Mouse (Mus musculus): ENCODE results near the gene Acd. TPM values are rescaled to one million over a fixed set of nuclear protein-coding genes. Genes with fewer than 3 reads are reported as not detected.

Acd gene
- total and polyA plus RNA-seq, 2 experiments from 2014 or later: 35.0 to 95.7 TPM

DNA sequence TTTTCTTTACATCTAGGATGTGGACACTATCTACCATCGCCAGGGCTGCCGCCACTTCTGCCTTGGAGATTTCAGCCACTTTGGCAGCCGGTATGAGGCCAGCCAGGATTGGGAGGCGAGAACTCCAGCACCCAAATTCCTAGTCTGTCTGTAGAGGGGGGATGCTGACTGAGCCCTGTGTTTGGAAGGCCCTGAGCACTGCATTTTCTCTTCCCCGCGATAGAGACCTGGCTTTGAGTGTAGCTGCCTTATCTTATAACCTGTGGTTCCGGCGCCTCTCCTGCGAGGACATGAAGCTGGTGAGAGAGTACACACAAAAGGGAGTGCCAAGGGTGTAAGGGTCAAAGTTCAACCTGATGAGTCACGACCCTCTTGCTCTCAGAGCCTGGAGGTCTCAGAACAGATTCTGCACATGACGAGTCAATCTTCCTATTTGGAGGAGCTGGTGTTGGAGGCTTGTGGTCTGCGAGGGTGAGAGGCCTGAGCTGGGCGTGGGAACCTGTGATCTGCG lies 12.6 kb downstream of the Acd start:
- Histone ChIP-seq H3K4me3 (ENCODE audit: low read depth, low read length) (no peak overlapping the region), H3K4me2 (ENCODE audit: low read depth) (no peak overlapping the region), H3K36me3 (ENCODE audit: insufficient read depth) (peaks cover 11% of the 10 kb centered on the region), H3K4me1 (ENCODE audit: insufficient read depth) (no peaks in the 10 kb centered on the region), H3K27me3 (ENCODE audit: insufficient read depth, low read length) (no peaks in the 10 kb centered on the region), H3K9ac (no peak overlapping the region), H3K9me3 (ENCODE audit: low read length) (no peaks in the 10 kb centered on the region), H3K27ac (ENCODE audit: low read depth, low read length) (no peak overlapping the region)
- no peak for DNase-seq
- WGBS: 75% methylated on average over 14 of the region's 14 CpGs
- ATAC-seq: no peak
- TF ChIP-seq CTCF (IDR thresholded peaks at IDR 0.05; ENCODE audit: low read depth): no peak

DNA sequence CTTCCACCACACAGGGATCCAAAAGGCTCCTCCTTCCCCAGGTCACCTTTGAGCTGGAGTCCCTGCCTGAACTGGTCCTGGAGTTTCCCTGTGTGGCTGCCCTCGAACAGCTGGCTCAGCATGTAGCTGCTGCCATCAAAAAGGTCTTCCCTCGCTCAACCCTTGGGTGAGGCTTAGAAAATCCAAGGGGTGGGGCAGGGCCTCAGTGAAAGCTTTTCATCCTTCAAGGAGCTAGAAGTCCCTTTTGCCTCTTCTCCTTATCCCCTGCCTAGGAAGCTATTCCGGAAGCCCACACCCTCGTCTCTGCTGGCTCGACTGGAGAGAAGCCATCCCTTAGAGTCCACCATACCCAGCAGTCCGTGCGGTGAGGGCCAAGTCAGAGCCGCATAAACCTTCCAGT lies 13.4 kb downstream of the Acd start:
- WGBS: 59% methylated on average over 8 of the region's 8 CpGs
- no peak for TF ChIP-seq CTCF (IDR thresholded peaks at IDR 0.05; ENCODE audit: low read depth)

DNA sequence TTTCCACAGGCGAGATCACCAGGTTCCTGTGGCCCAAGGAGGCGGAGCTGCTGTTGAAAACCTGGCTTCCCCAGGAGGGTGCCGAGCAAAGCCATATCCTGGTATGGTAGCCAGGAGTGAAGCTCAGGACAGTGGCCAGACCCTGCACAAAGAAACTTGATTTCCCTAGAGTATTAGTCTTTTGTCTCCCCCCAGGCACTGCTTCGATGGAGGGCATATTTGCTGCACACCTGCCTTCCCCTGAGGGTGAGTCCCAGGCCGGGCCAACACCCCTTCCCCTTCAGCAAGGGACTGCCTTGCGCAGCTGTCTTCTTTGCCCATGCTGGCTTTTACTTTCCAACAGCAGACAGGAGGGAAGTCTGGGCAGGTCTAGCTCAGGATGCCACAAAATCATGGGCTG lies 14.4 kb downstream of the Acd start:
- no peak overlapping the region for H3K9ac ChIP-seq
- no peaks in the 10 kb centered on the region for H3K4me1 ChIP-seq (ENCODE audit: insufficient read depth)
- no peaks in the 10 kb centered on the region for H3K27me3 ChIP-seq (ENCODE audit: insufficient read depth, low read length)
- ATAC-seq (no peak), DNase-seq (no peak)
- WGBS: 68% methylated on average over 6 of the region's 6 CpGs
- peaks cover 25% of the 10 kb centered on the region for H3K36me3 ChIP-seq (ENCODE audit: insufficient read depth)
- H3K9me3 ChIP-seq (ENCODE audit: low read length): no peaks in the 10 kb centered on the region
- H3K4me3 ChIP-seq (ENCODE audit: low read depth, low read length): no peak overlapping the region
- no peak overlapping the region for H3K27ac ChIP-seq (ENCODE audit: low read depth, low read length)
- no peak overlapping the region for H3K4me2 ChIP-seq (ENCODE audit: low read depth)
- TF ChIP-seq CTCF (IDR thresholded peaks at IDR 0.05; ENCODE audit: low read depth): no peak

More for the DNA sequence above, 13.4 kb downstream of the Acd start:
- no peak overlapping the region for H3K4me2 ChIP-seq (ENCODE audit: low read depth)
- H3K4me3 ChIP-seq (ENCODE audit: low read depth, low read length): no peak overlapping the region
- no peaks in the 10 kb centered on the region for H3K4me1 ChIP-seq (ENCODE audit: insufficient read depth)
- peaks cover 17% of the 10 kb centered on the region for H3K36me3 ChIP-seq (ENCODE audit: insufficient read depth)
- no peak overlapping the region for H3K9ac ChIP-seq
- H3K9me3 ChIP-seq (ENCODE audit: low read length): no peaks in the 10 kb centered on the region
- H3K27me3 ChIP-seq (ENCODE audit: insufficient read depth, low read length): no peaks in the 10 kb centered on the region
- no peak overlapping the region for H3K27ac ChIP-seq (ENCODE audit: low read depth, low read length)
- no peak for ATAC-seq
- no peak for DNase-seq

DNA sequence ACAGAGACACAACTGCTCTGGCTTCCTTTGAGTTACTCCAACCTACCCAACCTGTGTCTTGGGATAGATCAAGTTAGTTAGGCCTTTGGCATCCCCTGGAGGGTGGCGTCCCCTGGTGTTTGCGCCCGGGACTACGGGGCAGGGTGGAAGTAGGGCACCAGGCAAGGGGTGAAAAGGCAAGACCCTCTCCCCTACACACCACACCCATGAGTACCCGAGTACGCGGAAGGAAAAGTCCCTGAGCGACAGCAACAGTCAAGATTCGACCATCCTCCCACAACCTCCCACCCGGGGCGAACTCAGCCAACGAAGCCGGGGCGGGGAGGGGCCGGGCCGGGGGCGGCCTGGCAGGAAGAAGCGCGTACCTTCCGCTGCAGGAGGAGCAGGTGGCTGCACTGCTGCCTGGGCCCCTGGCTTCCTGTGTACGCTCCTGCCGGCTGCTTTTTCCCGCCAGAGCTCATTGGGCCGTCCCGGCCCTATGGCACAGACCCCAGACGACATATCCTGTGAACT lies 15.1 kb downstream of the Acd start, which contains the start of gene Carmil2:
TSS of gene Carmil2 (plus strand) at position 479 of the 513 bp plus-strand sequence.
- Histone ChIP-seq H3K4me2 (ENCODE audit: low read depth) (no peak within 1 kb of the TSS), H3K36me3 (ENCODE audit: insufficient read depth) (peaks cover 32% of the 10 kb centered on the region), H3K4me3 (ENCODE audit: low read depth, low read length) (no peak within 1 kb of the TSS), H3K27ac (ENCODE audit: low read depth, low read length) (no peak within 1 kb of the TSS), H3K4me1 (ENCODE audit: insufficient read depth) (no peaks in the 10 kb centered on the region), H3K9ac (no peak within 1 kb of the TSS), H3K27me3 (ENCODE audit: insufficient read depth, low read length) (no peaks in the 10 kb centered on the region), H3K9me3 (ENCODE audit: low read length) (no peaks in the 10 kb centered on the region)
- 17% methylated on average over 26 of the region's 26 CpGs for WGBS
- DNase-seq (no peak), ATAC-seq (peak; percentile 56; the same call in 1 of the 2 replicates)
- peak; percentile 69 for TF ChIP-seq CTCF (IDR thresholded peaks at IDR 0.05; ENCODE audit: low read depth)

DNA sequence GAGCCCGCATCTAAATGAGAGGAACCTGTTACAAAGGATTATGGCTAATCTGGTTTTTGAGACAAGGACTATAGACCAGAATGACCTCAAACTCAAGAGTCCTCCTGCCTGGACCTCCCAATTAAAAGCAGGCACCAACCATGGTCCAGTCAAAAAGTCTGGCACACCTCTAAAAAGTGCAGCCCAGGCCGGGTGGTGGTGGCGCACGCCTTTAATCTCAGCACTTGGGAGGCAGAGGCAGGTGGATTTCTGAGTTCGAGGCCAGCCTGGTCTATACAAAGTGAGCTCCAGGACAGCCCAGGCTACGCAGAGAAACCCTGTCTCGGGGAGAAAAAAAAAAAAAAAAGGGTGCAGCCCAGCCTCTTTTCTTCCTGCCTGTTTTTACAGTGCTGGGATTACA lies 15.6 kb downstream of the Acd start:
- TF ChIP-seq CTCF (IDR thresholded peaks at IDR 0.05; ENCODE audit: low read depth): no peak
- H3K4me1 ChIP-seq (ENCODE audit: insufficient read depth): no peaks in the 10 kb centered on the region
- H3K27me3 ChIP-seq (ENCODE audit: insufficient read depth, low read length): no peaks in the 10 kb centered on the region
- no peak overlapping the region for H3K27ac ChIP-seq (ENCODE audit: low read depth, low read length)
- WGBS: 84% methylated on average over 7 of the region's 7 CpGs
- no peak overlapping the region for H3K4me2 ChIP-seq (ENCODE audit: low read depth)
- no peak overlapping the region for H3K4me3 ChIP-seq (ENCODE audit: low read depth, low read length)
- H3K9me3 ChIP-seq (ENCODE audit: low read length): no peaks in the 10 kb centered on the region
- H3K36me3 ChIP-seq (ENCODE audit: insufficient read depth): peaks cover 38% of the 10 kb centered on the region
- no peak for DNase-seq
- no peak for ATAC-seq
- H3K9ac ChIP-seq: no peak overlapping the region

DNA sequence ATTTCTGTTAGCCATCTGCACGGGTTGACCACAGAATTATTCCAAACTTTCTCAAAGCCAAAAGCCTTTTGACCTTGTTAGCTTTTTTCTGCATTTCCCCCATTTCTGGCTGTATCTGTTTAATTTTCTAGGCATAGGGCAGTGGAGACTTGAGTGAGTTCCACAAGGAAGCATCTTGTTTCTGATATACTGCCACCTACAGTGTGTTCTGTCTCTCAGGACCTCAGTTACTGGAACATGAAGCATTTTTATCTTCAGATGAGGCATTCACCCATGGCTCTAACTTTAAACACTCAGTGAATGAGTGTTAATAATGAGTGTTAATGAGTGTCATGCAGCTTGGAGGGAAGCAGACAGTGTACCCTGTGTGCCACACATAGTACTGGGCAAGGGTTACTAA lies 23.0 kb downstream of the Acd start:
- ATAC-seq (no peak), DNase-seq (no peak)
- no peaks in the 10 kb centered on the region for H3K4me1 ChIP-seq (ENCODE audit: insufficient read depth)
- no peak overlapping the region for H3K27ac ChIP-seq (ENCODE audit: low read depth, low read length)
- H3K9ac ChIP-seq: no peak overlapping the region
- 88% methylated on average over 1 of the region's 1 CpGs for WGBS
- H3K4me3 ChIP-seq (ENCODE audit: low read depth, low read length): no peak overlapping the region
- no peaks in the 10 kb centered on the region for H3K27me3 ChIP-seq (ENCODE audit: insufficient read depth, low read length)
- H3K9me3 ChIP-seq (ENCODE audit: low read length): no peaks in the 10 kb centered on the region
- peaks cover 84% of the 10 kb centered on the region for H3K36me3 ChIP-seq (ENCODE audit: insufficient read depth)
- peak; percentile 48 for TF ChIP-seq CTCF (IDR thresholded peaks at IDR 0.05; ENCODE audit: low read depth)
- H3K4me2 ChIP-seq (ENCODE audit: low read depth): no peak overlapping the region

DNA sequence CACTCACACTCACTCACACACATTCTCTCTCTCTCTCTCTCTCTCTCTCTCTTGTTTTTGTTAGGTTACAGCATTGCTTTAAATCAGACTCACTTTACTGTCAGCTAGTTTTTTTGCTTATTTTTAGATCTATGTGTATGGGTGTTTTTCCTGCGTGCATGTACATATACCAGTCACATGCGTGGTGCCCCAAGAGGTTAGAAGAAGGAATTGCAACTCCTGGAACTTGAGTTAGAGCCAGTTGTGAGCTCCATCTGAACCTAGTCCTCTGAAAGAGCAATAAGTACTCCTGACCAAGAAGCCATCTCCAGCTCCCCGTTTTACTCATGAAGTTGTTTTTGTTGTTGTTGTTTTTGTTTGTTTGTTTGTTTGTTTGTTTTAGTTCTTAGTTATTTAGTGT lies 39.7 kb downstream of the Acd start:
- Histone ChIP-seq H3K27ac (ENCODE audit: low read depth, low read length) (no peak overlapping the region), H3K4me3 (ENCODE audit: low read depth, low read length) (no peak overlapping the region), H3K27me3 (ENCODE audit: insufficient read depth, low read length) (no peaks in the 10 kb centered on the region), H3K9ac (no peak overlapping the region), H3K4me1 (ENCODE audit: insufficient read depth) (no peaks in the 10 kb centered on the region), H3K4me2 (ENCODE audit: low read depth) (no peak overlapping the region), H3K36me3 (ENCODE audit: insufficient read depth) (peaks cover 24% of the 10 kb centered on the region; the same call in 1 of the 2 replicates), H3K9me3 (ENCODE audit: low read length) (no peaks in the 10 kb centered on the region)
- TF ChIP-seq CTCF (IDR thresholded peaks at IDR 0.05; ENCODE audit: low read depth): peak; percentile 66
- 69% methylated on average over 3 of the region's 3 CpGs for WGBS
- ATAC-seq (peak; percentile 58), DNase-seq (peak; percentile 50)

Data from forebrain, postnatal 0 days (tissue).